Mouse (Mus musculus): ENCODE data around the gene Slc39a13.

- no peak for TF ChIP-seq GATA1 (IDR thresholded peaks at IDR 0.05; ENCODE audit: borderline replicate concordance, low read length)
- no peak for TF ChIP-seq FLI1 (IDR thresholded peaks at IDR 0.05; ENCODE audit: low read length)
Observed at GRCm38 (mm10) chr2:91087453-91087852, 17.2 kb upstream of the Slc39a13 start.
